Mouse (Mus musculus) CD4-positive helper T cell, adult 2 months (primary cell): ENCODE results near the gene Nhp2.

Source experiments
- DNase-seq: peaks from one replicate; pipeline ENCODE4 v3.0.0-alpha.2; 2012; ENCODE audit warnings: low read depth, missing footprints, low spot score

Gene Nhp2

DNA sequence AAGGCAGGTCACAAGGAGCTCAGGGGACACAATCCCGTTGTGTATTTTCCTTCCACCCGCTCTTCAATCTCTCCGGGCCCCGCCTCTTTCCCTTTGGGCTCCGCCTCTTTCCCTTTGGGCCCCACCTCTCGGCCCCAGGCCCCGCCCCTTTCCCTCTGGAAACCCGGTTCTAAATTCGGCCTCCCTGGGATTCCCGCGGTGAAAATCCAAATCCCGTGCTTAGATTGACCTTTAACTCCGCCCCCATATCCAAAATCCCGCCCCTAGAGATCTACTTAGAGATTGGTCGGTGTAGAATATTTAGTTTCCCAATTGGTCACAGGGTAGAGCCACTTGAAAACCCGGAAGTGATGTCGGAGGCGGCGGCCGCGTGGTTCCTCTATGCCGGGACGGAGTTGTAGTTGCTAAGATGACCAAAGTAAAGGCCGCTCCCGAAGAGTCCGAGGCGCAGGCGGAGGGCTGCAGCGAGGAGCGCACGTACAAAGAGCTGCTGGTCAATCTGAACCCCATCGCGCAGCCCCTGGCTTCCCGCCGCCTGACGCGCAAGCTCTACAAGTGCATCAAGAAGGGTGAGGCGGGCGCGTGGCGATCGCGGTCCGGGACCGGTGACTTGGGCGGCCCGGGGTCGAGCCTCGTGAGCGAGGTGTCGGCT, at the start of gene Nhp2:
TSS of gene Nhp2 (plus strand) at position 327 of the 652 bp plus-strand sequence.
- peak; percentile 93 for DNase-seq

DNA sequence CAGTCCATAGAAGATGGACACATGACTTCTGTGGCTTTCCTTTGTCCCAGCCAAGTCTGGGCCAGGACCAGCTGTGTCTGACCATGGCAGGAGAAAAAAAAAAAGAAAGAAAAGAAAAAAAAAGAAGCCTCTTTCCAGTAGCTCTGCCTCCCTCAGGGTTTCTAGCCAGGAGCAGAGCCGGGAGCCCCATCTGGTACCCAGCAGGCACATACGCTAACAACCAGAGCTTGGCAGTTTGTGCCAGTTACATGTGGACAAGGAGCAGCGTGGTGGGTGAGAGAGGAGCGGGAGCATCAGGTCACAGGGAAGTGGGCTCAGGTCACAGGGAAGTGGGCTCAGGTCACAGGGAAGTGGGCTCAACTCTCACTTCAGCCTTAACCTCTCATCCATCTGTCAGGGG, 43.1 kb upstream of the Nhp2 start:
- DNase-seq = no peak

DNA sequence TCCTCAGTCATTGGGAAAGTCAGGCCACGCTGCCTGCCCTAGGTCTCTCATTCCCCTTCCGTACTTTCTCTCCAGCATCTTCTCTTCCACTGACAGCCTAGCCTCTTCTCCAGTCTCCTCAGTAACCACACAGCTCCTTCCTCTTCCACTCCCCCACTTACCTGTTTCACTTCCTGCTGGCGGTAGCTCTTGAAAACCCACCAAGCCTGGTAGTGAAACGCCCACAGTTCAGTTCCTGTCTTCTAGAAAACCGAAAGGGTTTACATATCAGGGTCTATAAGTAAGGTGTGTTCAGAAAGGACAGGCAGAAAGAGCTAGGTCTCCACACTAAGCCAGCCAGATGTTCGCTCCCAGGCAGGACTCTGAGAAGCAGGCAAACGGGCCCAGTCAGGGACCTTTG, 41.9 kb upstream of the Nhp2 start:
- DNase-seq = peak; percentile 68

DNA sequence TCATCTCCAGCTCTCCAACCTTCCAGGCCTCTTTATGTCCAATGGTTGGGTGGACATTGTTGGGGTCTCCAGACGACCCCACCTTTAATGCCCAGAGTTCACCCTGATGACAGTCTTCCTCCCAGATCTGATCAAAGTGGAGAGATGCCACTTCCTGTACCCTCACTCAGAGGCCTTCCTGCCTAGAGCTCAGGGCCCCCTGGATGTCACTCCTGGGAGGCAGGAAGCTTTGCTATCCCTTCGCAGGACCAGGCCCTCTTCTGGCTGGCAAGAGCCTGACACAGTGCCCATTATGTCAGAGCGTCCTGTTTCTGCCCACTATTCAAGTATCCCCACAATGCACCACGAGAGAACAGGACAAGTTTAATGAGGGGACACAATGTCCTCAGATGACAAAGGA, 40.5 kb upstream of the Nhp2 start:
- DNase-seq = no peak

DNA sequence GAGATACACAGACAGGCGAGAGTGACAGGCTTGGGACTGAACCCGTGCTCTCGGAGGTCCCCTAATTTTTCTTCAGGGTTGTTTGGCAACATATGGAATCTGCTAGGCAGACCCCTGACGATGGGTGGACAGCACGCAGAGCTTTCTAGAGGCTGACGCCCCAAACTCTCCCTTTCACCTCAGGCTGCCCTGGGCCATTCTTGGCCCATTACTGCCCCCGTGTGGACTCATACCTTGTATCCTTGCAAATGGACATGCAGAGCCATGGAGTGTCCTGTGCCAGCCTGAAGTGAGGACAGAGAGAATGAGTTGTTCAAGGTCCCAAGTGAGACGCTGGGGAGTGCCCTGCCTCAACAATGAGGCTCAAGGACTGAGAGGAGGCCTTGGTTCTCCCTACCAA, 36.8 kb upstream of the Nhp2 start:
- peak; percentile 61 for DNase-seq

DNA sequence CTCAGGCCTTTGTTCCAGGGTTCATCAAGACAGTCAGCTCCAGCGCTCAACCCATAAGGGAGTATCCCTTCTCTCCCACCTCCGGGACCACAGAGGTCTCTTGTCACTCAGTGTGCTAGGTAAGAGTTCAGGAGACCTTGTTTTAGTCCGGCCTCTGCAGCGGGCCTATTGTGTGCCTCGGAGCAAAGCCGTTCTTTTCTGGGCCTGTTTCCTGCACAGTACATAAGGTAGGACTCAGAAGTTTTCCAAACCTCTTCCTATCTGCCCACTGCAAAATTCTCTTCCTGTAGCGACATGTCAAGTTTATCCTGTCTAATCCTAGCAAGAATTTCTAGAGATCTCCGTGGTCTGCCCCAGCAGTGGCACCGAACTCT, 35.5 kb upstream of the Nhp2 start:
- DNase-seq = no peak

DNA sequence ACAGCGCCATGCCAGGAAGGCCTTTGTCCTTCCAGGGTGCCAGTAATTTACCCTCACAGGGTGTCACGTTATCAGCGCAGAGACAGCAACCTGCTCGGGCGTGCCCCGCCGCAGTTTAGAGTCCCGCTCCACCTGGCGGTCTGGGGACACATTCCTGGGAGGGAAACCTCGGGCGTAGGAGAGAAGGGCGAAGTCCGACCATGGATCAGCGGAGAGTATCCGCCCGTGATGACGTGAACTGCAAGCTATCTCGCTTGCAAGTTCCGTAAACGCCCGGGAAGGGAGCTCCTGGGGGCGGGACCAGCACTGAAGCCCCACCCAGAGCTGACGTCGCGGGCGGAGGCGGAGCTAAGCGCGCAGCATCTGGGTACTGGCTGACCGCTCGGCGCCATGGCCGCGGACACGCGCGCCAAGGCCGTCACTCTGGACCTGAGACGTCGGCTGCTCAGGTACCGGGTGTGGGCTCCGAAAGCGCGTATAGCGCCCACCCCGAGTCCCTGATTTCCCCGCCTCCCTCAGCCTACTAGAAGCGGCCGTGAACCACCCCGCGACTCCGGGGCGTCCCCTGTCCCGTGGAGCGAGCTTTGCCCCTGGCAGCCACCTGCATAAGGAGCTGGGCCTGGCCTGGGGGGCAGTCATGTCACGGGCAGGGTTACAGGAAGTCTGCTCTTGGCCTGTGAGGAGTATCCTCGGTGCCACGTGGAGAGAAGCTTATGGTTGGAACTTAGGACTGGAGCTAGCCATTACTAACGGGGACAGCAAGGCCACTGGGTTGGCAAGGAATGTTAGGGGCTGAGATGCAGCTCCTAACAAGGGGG, 34.9 kb upstream of the Nhp2 start, which contains the start of gene Phykpl:
TSS of gene Phykpl (plus strand) at position 327 of the 818 bp plus-strand sequence.
- DNase-seq = peak; percentile 95

DNA sequence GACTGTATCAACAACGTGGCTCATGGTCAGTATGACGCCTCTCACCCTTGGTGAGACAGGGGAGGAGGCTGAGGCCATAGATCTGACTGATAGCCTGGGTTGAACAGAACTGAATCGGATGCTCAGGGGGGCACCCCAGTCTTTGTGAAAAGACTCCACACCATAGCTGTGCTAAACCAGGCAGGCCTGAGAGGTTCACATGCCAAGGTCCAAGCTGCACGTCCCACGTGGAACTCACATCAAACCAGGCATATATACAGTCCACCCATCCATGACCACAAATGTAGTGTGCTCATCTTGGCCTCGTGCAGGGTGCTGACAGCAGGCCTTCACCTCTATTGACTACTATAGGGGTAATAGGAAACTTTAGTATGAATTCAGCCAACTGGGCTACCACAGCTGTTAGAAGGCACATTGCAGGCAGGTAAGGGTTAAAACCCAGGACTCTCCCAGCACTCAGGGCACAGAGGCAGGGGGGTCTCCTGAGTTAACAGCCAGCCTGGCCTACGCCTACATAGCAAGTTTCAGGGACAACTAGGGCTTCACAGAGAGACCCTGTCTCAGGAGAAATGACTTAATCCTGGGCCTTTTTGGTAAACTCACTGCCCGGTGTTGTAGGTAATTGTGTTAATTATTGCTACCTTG, 33.8 kb upstream of the Nhp2 start:
- DNase-seq = no peak

DNA sequence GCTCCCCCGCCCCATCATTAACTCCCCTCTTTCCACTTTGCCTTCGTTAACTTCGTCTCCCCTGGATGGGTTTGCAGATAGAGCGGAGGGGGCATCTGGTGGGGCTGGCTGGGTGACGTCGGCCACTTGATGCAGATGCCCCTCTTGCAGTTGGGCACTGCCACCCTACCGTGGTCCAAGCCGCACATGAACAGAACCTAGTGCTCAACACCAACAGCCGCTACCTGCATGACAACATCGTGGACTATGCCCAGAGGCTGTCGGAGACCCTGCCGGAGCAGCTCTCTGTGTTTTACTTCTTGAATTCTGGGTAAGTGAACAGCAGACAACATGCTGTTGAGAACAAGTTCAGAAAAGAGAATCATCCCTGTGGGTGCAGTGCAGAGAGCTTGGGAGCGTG, 33.1 kb upstream of the Nhp2 start:
- no peak for DNase-seq

DNA sequence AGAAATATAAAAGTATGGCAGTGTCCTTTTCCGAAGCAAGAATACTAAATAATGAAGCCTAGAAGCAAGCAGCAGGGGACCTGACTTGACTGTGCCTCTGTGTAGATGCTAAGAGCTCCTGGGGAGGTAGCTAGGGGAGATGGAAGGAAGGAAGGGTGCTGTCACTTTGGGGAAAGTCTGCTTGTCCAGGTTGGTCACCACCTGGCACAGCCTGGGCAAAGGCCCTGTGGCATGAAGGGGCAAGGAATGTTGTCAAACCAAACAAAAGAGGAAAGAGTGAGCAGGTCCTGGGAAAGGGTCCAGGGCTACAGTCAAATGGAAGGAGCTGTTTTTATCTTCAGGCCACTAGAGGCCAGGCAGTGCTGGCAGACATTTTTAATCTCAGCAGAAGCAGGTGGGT, 32.5 kb upstream of the Nhp2 start:
- DNase-seq = no peak

DNA sequence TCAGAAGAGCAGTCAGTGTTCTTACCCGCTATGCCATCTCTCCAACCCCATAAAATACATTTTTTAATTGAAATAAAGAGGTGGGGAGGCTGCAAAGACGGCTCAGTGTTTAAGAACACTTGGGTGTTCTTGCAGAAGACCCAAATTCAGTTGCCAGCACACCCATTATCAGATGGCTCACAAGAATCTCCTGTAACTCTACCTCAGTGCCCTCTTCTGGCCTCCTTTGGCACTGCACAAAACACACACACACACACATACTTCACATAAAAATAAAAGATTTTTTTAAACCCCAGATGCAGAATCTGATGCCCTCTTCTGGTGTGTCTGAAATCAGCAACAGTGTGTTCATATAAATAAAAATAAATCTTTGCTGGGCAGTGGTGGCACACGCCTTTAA, 30.7 kb upstream of the Nhp2 start:
- DNase-seq = no peak

DNA sequence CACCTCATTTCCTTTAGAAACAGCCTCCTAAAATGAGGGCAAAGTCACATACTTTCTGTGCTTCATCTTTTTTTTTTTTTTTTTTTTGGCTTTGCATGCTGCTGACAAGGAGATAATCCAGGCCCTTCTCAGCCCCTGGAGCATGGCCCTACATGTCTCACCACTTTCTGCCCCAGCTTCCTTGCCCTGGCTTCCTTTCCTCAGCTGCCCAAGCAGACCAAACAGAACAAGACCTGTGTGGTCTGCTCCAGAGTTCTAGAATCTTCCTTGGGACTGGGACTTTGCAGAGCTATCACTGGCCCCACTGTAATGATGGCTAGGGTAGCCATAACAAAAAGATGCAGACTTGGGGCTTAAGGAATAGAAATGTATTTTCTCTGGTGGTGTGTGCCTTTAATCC, 29.5 kb upstream of the Nhp2 start:
- DNase-seq = no peak

DNA sequence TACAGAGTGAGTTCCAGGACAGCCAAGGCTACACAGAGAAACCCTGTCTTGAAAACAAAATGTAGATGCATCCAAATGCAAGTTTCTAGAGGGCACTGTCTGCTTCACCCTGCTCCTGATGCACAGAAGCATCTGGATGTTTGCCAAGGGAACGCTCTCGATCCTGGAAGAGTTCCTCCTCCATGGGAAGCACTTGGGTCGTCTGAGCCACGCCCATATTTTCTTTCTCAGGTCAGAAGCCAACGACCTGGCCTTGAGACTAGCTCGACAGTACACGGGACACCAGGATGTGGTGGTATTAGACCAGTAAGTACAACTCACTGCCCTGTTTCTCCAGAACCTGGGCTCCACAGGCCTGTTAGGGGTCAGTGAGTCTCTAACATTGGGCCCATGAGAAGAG, 28.4 kb upstream of the Nhp2 start:
- no peak for DNase-seq

DNA sequence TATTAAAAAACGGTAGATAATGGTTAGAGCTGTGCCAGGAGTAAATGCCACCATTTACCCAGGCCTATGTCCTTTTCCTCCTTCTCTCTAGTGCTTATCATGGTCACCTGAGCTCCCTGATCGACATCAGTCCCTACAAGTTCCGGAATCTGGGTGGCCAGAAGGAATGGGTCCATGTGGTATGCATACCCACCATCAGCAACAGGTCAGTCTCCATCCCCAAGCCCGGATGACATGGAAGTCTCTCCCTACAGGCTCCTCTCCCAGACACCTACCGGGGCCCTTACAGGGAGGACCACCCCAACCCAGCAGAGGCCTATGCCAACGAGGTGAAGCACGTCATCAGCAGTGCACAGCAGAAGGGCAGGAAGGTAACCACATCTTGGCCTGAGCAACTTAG, 27.6 kb upstream of the Nhp2 start:
- DNase-seq = no peak

DNA sequence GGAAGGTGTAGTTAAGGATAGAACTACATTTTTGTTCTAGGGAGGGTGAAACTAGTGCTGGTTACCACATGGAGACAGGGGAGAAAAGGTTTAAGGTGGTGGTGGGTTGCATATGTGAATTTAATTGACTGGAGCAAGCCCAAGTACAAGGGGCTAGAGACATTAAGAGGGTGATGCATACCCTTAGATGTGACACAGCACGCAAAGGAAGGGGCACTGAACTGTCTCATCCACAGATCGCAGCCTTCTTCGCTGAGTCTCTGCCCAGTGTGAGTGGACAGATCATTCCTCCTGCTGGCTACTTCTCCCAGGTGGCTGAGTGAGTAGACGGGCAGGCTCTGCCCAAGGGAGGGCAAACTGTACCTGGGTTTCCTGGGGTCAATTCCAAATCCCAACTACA, 26.2 kb upstream of the Nhp2 start:
- DNase-seq = no peak

DNA sequence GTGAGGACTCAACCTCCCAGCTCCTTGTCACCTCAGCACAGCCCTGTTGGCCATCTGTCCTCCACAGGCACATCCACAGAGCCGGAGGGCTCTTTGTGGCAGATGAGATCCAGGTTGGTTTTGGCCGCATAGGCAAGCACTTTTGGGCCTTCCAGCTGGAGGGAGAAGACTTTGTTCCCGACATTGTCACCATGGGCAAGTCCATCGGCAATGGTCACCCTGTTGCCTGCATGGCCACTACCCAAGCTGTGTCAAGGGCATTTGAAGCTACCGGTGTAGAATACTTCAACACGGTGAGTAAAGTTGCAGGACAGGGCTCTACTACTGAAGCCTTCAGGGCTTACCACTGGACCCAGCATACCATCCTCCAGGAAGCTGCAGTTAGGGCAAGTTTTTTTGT, 25.7 kb upstream of the Nhp2 start:
- DNase-seq = no peak

DNA sequence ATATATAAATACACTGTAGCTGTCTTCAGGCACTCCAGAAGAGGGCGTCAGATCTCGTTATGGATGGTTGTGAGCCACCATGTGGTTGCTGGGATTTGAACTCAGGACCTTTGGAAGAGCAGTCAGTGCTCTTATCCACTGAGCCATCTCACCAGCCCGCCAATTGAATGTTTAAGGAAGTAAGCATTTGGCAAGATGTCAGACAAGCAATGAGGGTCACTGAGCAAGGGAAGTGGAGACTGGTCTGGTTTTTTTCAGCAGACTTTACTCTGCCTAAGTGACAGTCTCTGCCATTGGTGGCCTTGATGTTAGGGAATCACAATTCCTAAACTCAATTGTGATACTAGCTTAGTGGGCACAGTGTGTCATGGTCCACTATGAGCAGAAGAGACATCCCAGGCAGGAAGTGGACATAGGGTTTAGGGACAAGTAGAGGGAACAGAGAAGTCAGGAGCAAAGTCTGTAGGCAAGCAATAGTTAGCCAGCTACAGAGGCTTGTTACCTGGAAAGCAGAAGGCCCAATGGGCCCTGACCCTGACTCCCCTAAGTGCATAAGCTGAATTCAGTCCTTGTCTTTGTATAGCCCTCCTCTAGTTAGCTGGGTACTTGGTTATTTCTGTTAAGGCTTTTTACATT, 24.7 kb upstream of the Nhp2 start:
- DNase-seq = no peak

DNA sequence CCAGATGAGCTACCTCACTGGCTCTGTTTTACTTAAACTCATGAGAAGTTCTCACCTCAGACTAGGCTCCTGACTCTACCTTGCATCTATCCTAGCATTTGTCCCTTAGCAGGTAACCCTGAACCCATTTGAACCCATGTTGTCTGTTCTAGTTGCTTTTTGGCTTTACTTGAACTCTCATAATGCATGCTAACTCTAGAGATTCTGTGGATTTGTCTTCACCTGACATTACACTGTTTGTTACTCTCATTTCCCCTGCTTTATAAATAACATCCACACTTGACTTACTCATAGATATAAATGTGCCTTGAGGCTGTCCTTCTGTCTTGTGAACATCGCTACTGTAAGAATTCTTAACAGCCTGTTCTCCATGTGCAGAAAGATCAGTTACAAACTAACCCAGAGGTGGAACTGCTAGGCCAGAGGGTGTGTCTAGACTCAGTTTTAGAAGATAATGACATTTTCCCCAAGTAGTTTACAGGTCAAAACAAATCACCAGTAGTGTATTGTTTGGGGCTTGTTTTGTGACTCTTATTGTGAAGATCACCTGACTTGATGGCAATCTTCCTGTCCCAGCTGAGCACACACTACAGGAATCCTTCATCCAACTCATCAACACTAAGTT, 24.0 kb upstream of the Nhp2 start:
- DNase-seq = no peak

DNA sequence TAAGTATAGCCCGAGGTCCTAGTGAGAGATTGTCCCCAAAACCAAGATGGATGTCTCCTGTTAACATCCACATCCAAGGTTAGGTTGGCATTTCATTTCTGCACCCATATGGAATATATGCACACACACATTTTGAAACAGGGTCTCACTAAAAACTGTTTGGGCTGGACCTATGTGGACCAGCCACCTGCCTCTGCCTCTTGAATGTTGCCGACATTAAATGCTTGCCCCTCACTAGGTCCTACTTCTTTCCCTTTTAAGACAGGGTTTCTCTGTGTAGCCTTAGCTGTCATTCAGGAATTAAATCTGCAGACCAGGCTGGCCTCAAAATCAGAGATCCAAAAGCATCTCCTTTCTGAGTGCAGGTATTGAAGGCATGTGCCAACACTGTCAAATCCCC, 22.0 kb upstream of the Nhp2 start:
- no peak for DNase-seq

DNA sequence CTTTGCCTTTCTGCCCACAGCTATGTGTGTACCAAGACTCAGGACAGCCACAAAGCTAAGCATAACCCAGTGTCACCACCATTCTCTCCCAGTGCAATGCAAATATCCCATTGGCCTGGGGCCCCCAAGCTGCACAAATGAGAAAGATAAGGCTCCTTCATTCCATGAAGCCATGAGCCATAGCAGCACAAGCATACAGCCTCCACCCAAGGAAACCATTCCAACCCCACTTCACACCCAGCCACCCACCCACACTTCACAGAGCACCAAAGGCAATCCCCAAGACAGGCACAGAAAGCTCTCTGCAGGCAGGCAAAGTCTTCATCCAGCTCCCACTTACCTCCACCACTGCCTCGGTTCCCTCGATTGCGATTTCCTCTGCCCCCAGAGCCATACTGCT, 17.3 kb upstream of the Nhp2 start:
- DNase-seq = no peak

DNA sequence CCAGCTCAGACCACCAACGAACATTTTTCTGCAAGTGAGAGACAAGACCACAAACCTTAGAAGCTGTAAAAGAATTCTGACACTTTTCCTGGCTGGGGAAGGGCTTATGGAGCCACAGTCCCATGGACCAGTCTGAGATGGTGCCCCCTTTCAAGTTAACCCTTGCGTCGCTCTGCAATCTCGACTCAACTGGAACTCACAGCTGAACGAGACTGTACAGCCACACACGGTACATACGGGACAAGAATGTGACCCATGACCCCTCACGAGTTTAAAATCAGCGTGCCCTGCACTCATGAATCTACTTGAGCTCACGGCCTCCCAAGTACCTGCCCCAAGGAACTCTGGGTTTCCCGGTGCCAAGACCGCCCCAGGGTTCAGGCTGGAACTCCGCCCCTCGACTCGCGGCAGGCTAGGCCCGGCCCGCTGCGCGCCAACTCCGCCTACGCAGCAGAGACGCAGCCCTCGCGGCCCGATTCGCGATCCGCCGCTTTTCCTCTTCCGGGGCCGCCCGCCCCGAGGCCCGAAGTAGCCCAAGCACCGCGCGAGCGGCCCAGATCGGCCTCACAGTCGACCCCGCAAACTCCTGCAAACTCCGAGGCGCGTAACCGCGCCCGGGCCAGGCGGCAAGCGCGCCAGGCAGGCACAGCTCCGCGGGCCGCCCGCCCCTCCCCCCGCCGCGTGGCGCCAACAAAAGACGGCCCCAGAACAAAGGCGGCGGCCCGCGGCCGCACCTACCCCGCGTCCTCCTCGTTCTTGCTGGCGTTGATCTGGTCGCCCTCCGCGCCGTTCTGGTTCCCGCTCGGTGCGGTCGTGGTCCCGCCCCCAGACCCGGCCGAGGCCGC, 13.7 kb upstream of the Nhp2 start:
- DNase-seq = peak; percentile 92
